Comparison of ENCODE assay signal across 13 mouse cellular contexts in genomic region chr11:87957066-87957465, GRCm38 (mm10). TPM values are rescaled to one million over a fixed set of nuclear protein-coding genes. Genes with fewer than 3 reads are reported as not detected.
A peak's percentile ranks its signal among the peaks of the same experiment; 100 is the strongest.
DNase-seq lines count a peak whose midpoint lies in the region; ATAC-seq lines count a peak whose summit lies in the region.
"Had no signal": no experiment of that assay in that cellular context is flagged by ENCODE, and none has a peak within 500 bp of the region (broad histone marks: within the 10 kb centered on the region; RNA-seq: fewer than 3 reads in every experiment).

No protein-coding gene starts in this region.

- 47% methylated on average over 7 of the region's 7 CpGs for WGBS in forebrain, embryonic 11.5 days
- WGBS in forebrain, embryonic 16.5 days = 41% methylated on average over 7 of the region's 7 CpGs
- WGBS in neural tube, embryonic 15.5 days = 47% methylated on average over 7 of the region's 7 CpGs

- peak; percentile 68 for DNase-seq in forebrain, embryonic 11.5 days (ENCODE audit: low spot score)
- DNase-seq in neural tube, embryonic 10.5 days (ENCODE audit: extremely low spot score, low spot score) = peak; percentile 41
- peak; percentile 69 for DNase-seq in forelimb bud, embryonic 11.5 days (ENCODE audit: low read depth, low spot score)
- DNase-seq in layer of hippocampus, adult 18-20 months (ENCODE audit: low spot score in 2 of 2) = no peak
- DNase-seq in cerebellum, adult 11 months = no peak
- DNase-seq in right cerebral cortex, postnatal 4 days = no peak
- DNase-seq: cerebellum, postnatal 10 days; heart, adult 2 months had no signal

- no peak overlapping the region for H3K4me3 ChIP-seq in forebrain, embryonic 11.5 days (ENCODE audit: low read depth, low read length)
- H3K4me3 ChIP-seq in forebrain, embryonic 16.5 days (replicated peaks; ENCODE audit: low read length) = no peak overlapping the region
- no peak overlapping the region for H3K4me3 ChIP-seq in neural tube, embryonic 15.5 days (replicated peaks)
- H3K4me3 ChIP-seq: heart, adult 2 months; limb, embryonic 13.5 days had no signal

- no peak overlapping the region for H3K27ac ChIP-seq in forebrain, embryonic 11.5 days (ENCODE audit: low read depth, low read length)
- no peak overlapping the region for H3K27ac ChIP-seq in forebrain, embryonic 16.5 days (ENCODE audit: low read length)
- no peak overlapping the region for H3K27ac ChIP-seq in neural tube, embryonic 15.5 days (replicated peaks)
- H3K27ac ChIP-seq: heart, adult 2 months; limb, embryonic 13.5 days had no signal

- H3K9me3 ChIP-seq in forebrain, embryonic 11.5 days (ENCODE audit: control insufficient read depth, low read length) = no peaks in the 10 kb centered on the region
- H3K9me3 ChIP-seq in forebrain, embryonic 16.5 days (ENCODE audit: control insufficient read depth, low read length) = no peaks in the 10 kb centered on the region
- no peaks in the 10 kb centered on the region for H3K9me3 ChIP-seq in neural tube, embryonic 15.5 days (replicated peaks)
- H3K9me3 ChIP-seq: limb, embryonic 13.5 days had no signal

- H3K4me1 ChIP-seq in forebrain, embryonic 11.5 days (replicated peaks; ENCODE audit: control insufficient read depth, insufficient read depth, low read length) = no peaks in the 10 kb centered on the region
- no peaks in the 10 kb centered on the region for H3K4me1 ChIP-seq in forebrain, embryonic 16.5 days (replicated peaks; ENCODE audit: control insufficient read depth, insufficient read depth, low read length)
- no peaks in the 10 kb centered on the region for H3K4me1 ChIP-seq in neural tube, embryonic 15.5 days
- H3K4me1 ChIP-seq: limb, embryonic 13.5 days had no signal

- no peaks in the 10 kb centered on the region for H3K27me3 ChIP-seq in forebrain, embryonic 11.5 days (ENCODE audit: control insufficient read depth, insufficient read depth, low read length)
- H3K27me3 ChIP-seq in forebrain, embryonic 16.5 days (replicated peaks; ENCODE audit: control insufficient read depth, insufficient read depth, low read length) = no peaks in the 10 kb centered on the region
- 0 out of 2 replicates have a peak, but pooled peaks cover 4% of the 10 kb centered on the region for H3K27me3 ChIP-seq in neural tube, embryonic 15.5 days (replicated peaks)
- H3K27me3 ChIP-seq: limb, embryonic 13.5 days had no signal

- no peak overlapping the region for H3K9ac ChIP-seq in forebrain, embryonic 11.5 days (ENCODE audit: low read length)
- no peak overlapping the region for H3K9ac ChIP-seq in forebrain, embryonic 16.5 days (replicated peaks; ENCODE audit: low read depth, low read length)
- no peak overlapping the region for H3K9ac ChIP-seq in neural tube, embryonic 15.5 days (replicated peaks)
- H3K9ac ChIP-seq: limb, embryonic 13.5 days had no signal

- no peak for ATAC-seq in forebrain, embryonic 11.5 days (replicated peaks; ENCODE audit: low FRiP score)
- ATAC-seq in forebrain, embryonic 16.5 days = no peak
- ATAC-seq in neural tube, embryonic 15.5 days (ENCODE audit: low FRiP score) = no peak

- H3K4me2 ChIP-seq in forebrain, embryonic 11.5 days (ENCODE audit: low read depth, low read length, severe bottlenecking) = no peak overlapping the region
- no peak overlapping the region for H3K4me2 ChIP-seq in forebrain, embryonic 16.5 days (ENCODE audit: low read length)
- no peak overlapping the region for H3K4me2 ChIP-seq in neural tube, embryonic 15.5 days
- H3K4me2 ChIP-seq: limb, embryonic 13.5 days; midbrain, embryonic 11.5 days had no signal

- H3K36me3 ChIP-seq in forebrain, embryonic 11.5 days (ENCODE audit: control insufficient read depth, insufficient read depth, low read length) = no peaks in the 10 kb centered on the region
- no peaks in the 10 kb centered on the region for H3K36me3 ChIP-seq in forebrain, embryonic 16.5 days (ENCODE audit: control insufficient read depth, insufficient read depth)
- no peaks in the 10 kb centered on the region for H3K36me3 ChIP-seq in neural tube, embryonic 15.5 days
- H3K36me3 ChIP-seq: limb, embryonic 13.5 days had no signal

RNA-seq across cellular contexts. Expression of gene Dynll2, which starts 30.3 kb away (rescaled TPM):
- polyA plus RNA-seq in forebrain, embryonic 11.5 days (2014; fragmentation: Nextera tagmentation; extraction: Ambion mirVana) = 19.1 and 21.3 TPM in 2 replicates
- polyA plus RNA-seq in forebrain, embryonic 16.5 days (2015; fragmentation: Nextera tagmentation; extraction: Ambion mirVana) = 31.8 and 43.1 TPM in 2 replicates
- 57.6 and 76.0 TPM in 2 replicates for polyA plus RNA-seq in neural tube, embryonic 15.5 days (2015; fragmentation: Nextera tagmentation; extraction: Ambion mirVana)
- total RNA-seq in layer of hippocampus, adult 18-20 months (2021) = 100 to 1,000 TPM; 484 to 500 TPM

RNA-seq across cellular contexts. Expression of gene Olfr464, which starts 36.3 kb away (rescaled TPM):
- polyA plus RNA-seq in forebrain, embryonic 11.5 days (2014; fragmentation: Nextera tagmentation; extraction: Ambion mirVana) = not detected in 2 replicates
- not detected in 2 replicates for polyA plus RNA-seq in forebrain, embryonic 16.5 days (2015; fragmentation: Nextera tagmentation; extraction: Ambion mirVana)
- 0.08 and 0.13 TPM in 2 replicates for polyA plus RNA-seq in neural tube, embryonic 15.5 days (2015; fragmentation: Nextera tagmentation; extraction: Ambion mirVana)
- total RNA-seq in layer of hippocampus, adult 18-20 months (2021) = not detected
- total RNA-seq: heart, adult 2 months; hematopoietic stem cell, adult 5-6 weeks had no signal
- polyA plus RNA-seq: heart, adult 2 months; limb, embryonic 13.5 days; midbrain, embryonic 11.5 days had no signal

RNA-seq across cellular contexts. Expression of gene Olfr463, which starts 59.9 kb away (rescaled TPM):
- not detected in 2 replicates for polyA plus RNA-seq in forebrain, embryonic 11.5 days (2014; fragmentation: Nextera tagmentation; extraction: Ambion mirVana)
- polyA plus RNA-seq in forebrain, embryonic 16.5 days (2015; fragmentation: Nextera tagmentation; extraction: Ambion mirVana) = not detected in 2 replicates
- not detected in 2 replicates for polyA plus RNA-seq in neural tube, embryonic 15.5 days (2015; fragmentation: Nextera tagmentation; extraction: Ambion mirVana)
- total RNA-seq in layer of hippocampus, adult 18-20 months (2021) = not detected
- total RNA-seq: heart, adult 2 months; hematopoietic stem cell, adult 5-6 weeks had no signal
- polyA plus RNA-seq: heart, adult 2 months; limb, embryonic 13.5 days; midbrain, embryonic 11.5 days had no signal

Comparison
In these comparisons a context has a peak if more than half of its experiments do, and no peak if none do; other contexts are left out.
1. DNase-seq: peak in forebrain, embryonic 11.5 days (single experiment), neural tube, embryonic 10.5 days (single experiment) and forelimb bud, embryonic 11.5 days (single experiment); none in layer of hippocampus, adult 18-20 months (0 of 2), cerebellum, adult 11 months (single experiment) and right cerebral cortex, postnatal 4 days (single experiment).